Mouse (Mus musculus): Measurements from ENCODE around the gene Dusp27.
"Not testable (repeated sequence)": the region's sequence is repeated elsewhere in the genome, so short reads cannot be mapped to it uniquely, and the experiment has no call there.

Dusp27 gene

GRCm38 (mm10) chr1:166141868-166142267 is 14.1 kb upstream of the Dusp27 start:
- not testable (repeated sequence) for DNase-seq

DNA sequence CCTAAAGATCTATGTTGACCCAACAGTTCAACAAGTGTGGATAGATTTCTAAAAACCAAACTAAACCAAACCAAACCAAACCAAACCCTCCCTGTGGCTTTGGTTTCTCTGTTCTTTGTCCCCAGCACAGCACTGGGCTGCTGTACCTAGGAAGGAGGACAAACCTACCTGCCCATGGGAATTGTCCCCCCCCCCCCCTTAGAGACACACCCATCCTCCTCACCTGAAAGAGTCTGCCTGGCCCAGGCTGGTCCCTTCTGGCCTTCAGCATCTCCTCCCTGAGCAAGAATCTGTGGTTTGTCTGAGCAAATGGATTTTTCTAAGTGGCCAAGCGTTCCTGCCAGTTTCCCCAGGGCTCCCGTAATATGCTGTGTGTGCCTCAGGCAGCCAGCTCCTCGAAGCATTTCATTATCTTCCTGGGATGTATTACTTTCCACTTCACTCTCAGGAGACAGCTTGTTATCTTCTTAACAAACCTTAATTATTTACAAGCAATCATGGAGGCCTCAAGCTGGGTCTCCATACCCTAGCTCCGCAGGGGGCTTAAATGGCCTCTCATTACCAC is 12.0 kb upstream of the Dusp27 start:
- no peak for DNase-seq

DNA sequence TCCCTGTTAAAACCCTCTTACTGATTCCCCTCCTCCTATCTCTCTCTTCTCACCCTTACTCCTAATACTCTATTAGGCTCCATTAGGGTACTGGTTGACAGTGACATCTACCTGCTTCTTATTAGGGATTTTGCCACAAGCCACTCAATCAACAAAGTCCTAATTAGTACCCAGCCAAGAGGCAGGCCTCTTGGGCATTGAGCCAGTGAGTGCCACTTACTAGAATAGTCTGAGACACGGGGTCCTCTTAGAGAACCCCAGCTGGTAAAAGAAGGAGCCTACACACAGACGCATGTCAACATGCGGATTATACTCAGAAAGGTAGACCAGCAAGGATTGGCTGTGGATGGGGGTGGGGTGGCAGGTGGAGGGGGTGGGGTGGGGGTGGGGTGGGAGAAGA is 11.4 kb upstream of the Dusp27 start:
- DNase-seq = no peak

GRCm38 (mm10) chr1:166138136-166138535 is 10.4 kb upstream of the Dusp27 start:
- DNase-seq = peak; percentile 56 to 63

DNA sequence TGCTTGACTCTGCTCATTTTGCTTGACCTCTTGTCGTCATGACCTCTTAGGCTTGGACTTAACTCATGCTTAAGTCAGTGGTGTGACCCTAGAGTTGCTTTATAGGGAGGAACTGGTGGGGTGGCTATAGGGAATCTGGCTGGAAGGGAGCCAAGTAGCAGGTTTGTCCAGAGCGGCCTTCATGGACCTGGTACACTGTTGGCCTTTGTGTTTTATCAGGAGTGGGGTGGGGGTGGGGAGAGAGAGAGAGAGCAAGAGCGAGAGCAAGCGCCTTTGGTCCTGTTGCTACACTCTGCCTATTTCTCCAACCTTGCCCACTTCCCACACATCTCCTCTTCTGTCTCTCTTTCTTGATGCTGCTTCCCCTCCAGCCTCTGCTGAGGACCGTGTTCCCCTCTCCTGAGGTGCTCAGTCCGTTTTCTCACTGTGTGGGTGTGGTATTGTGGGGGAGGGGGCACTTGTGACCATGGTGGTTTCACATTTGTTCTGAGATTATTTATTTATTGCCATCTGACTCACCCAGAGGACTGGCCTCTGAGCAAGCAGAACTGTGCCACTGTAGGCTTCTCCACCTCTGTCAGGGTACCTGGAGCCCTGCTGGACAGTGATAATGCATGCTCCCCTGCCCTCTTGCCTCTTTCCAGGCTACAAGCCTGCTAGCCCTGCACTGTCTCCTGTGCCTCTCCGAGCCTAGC is 9.7 kb upstream of the Dusp27 start:
- DNase-seq = peak; percentile 27 to 34

DNA sequence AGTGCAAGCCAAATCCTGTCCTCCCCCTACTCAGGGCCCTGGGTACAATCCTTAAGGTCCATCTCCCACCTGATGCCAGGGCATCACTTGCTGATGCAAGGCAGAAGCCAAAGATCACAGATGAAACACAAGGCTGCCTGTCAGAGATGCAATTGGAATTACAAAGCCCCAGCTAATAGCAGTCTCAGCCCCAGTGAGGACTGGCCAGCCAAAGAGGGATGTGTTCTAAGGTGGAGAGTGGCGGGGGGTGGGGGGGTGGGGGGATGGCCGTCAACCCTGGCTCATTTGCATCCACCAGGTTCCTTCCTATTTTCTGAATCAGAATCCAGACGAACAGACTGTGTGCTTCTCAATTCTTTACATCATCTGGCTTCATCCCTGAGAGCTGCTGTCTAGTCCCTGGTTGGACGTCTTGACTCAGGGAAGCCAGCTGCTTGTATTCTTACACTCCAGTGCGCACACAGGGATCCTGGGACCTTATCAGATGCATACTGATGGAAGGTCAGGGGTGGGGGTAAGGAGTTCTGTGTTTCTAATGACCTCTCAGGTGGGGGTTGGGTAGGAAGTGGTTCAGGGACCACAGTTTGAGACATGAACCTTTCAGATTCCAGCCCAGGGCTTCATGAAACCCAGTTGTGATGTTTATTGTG is 7.5 kb upstream of the Dusp27 start:
- no peak for DNase-seq

GRCm38 (mm10) chr1:166132367-166132766 is 4.6 kb upstream of the Dusp27 start:
- no peak for DNase-seq

- DNase-seq = no peak
These were observed 2.6 kb upstream of the Dusp27 start, which contains the start of gene Gpa33 for GRCm38 (mm10) chr1:166130224-166130860. Gpa33 (plus strand) TSS chr1:166130238.

DNA sequence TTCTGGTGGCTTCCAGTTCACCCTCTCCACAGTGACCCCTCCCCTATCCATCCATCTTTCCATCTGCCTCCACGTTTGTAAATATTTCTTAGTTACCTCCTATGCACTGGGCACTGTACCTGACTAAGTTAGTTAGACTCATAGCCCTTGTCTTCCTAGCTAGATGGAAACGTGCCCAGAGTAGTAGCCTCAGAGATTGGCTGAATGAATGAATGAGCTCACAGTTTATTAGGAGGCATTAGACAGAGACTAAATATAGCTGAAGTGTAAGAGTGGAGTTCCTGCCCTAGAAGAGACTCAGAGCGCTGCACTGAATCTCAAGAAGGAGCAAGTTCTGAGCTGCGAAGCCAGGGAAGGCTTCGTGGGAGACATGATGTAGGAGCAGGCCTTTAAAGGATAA is 829 bp upstream of the Dusp27 start:
- no peak for DNase-seq

DNA sequence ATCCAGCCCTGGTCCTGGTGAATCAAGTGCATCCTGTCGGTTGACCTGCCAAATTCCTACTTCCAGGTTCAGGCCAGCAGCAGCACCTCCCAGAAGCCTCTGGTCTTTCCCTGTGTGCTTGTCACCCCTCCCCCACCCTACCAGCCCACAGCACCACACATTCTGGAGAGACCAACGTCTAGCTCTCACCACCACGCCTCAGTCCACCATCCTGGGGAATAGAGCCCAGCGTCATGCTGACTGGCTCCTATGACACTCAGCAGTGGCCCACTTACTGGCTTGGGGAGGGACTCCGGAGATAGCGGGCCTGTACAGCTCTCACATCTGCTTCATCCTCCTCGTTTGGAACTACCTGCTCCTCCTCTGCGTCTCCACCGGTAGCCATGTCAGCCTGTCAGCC is 927 bp downstream of the Dusp27 start:
- DNase-seq = no peak

GRCm38 (mm10) chr1:166126290-166126689 is 1.4 kb downstream of the Dusp27 start:
- DNase-seq = no peak

- no peak for DNase-seq
These were observed 2.7 kb downstream of the Dusp27 start for GRCm38 (mm10) chr1:166124932-166125593.

DNA sequence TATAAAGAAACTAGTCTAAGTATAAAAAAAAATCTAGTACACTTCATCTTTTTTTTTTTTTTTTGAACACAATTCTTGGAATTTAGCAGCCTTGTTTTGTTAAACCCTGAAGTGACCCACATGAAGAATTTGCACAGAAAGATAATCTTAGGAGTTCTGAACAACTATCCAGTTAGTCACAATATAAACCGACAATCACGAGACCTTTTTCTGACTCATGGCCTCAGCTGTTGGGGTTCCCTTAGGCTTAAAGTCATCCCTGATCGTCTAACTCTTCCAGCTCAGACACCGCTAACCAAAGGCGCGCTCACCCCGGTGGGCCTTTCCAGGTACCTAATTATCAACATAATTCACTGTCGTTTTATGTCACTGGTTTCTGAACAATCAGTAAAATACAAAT is 4.0 kb downstream of the Dusp27 start:
- no peak for DNase-seq

GRCm38 (mm10) chr1:166123045-166123444 is 4.7 kb downstream of the Dusp27 start:
- no peak for DNase-seq

DNA sequence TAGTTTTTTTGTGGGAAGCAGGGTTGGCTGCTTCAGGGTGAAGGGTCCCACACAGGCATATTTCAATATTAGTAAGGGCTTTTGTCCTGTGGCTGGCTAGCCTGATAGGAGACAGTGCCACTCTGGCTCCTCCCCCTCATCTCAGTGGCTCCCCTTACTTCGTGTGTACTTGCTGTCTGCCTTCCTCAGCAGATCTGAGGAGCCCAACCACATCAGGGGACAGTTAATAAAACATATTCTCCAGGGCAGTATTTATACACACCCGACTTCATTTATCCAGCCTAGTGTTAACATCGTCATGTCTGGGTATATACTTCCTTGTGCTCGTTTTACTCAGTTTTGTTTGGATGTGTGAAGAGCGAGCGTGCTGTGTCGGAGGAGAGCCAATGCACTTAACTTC is 5.6 kb downstream of the Dusp27 start:
- DNase-seq = no peak

DNA sequence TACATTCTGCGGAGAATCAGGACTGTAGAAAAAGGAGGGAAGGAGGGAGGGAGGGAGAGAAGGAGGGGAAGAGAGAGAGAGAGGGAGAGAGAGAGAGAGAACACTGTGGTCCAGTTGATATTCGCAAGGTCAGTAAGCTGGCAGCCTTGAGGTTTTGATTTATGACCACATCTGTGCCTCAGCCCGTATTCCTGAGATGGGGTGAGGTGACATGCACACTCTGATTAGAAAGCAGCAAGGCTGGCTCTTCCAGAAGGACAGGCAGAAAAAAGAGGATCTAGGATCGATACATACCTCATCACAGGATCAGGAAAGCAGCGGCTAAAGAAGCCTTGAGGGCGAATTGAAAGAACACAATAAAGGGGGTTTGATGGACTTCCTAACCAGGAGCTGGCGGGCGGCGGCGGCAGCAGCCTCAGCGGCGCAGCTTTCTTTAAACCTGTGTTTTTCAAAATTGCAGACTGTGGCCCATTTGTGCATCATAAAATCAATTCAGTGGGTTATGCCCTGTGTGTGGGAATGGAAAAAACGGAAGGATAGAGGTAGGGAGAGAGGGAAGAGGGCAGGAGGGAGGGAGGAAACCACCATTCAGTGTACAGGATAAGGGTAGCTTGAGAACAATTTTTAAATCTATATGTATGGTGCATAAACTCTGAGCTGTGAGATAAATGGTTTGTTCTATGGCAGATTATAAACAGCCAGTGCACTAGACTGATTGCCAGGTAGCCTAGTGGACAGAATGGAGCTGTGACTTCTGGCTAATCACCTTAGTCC is 9.7 kb downstream of the Dusp27 start:
- no peak for DNase-seq

DNA sequence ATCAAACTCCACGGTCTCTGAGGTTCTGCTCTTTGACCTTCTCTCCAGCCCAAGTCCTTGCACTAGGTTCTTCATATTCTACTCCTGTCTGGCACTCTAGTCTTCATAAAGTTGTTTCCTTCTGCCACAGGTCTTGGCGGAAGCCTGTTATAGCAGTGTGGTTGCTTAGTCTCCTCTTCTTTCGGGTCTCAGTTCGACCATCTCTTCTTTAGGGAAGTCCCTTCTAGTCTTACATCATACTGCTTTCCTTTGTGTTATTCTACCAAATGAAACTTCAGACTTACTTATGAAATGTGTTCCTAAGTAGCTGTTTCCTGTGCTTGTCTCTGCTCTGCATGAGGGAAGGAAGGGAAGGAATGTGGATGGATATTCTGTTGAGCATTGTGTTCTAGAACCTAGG is 12.0 kb downstream of the Dusp27 start:
- DNase-seq = no peak

DNA sequence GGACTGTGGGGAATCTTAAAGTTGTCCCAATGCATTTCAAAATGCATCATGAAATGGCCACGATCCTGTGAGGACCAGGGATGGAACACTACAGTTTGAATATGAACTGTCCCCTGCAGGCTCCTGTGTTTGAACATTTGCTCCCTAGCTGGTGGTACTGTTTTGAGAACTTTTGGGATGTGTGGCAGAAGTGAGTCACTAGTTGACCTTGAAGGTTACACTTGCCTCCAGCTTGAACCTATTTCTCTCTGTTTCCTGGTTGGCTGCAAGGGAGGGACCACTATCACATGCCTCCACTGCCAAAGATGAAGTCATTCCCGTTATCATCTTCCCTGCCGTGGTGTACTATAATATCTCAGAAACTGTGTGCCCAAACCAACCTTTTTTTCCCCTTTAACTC is 12.7 kb downstream of the Dusp27 start:
- no peak for DNase-seq

DNA sequence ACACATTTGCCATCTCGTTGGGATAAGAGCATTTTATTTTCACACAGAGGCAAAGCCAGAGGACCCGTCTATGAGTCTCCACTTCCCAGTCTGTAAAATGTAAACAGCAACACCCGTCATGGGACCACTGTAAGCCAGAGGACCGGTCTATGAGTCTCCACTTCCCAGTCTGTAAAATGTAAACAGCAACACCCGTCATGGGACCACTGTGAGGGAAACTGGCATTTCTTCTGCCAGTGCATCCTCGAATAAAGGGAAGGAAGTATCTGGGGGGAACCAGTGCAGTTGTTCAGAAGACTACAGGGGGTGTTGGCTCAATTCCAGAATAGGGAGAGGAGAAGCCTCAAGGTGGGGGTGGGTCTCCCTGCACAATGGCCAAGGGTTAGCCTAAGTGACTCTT is 22.3 kb downstream of the Dusp27 start:
- DNase-seq = no peak

DNA sequence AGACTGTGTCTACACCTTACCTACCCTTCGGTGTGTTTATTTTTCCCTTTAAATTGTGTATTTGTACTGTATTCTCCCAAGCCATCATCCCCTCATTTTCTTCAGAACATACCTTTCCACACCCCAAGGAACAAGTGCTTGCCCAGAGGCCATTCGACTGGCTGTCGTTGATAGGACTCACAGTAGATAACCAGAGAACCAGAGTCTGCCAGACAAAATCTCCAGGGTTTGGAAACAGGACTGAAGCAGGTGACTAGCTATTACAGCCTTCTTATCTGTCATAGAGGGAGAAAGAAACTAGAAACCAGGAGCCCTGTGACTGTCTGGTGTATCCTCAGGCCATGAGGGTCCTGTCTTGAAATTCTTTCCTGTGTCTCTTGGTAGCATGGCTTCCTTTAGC is 22.9 kb downstream of the Dusp27 start:
- no peak for DNase-seq

GRCm38 (mm10) chr1:166102920-166103608 is 24.7 kb downstream of the Dusp27 start:
- peak in 1 of 2 experiments; percentile 8 for DNase-seq

DNA sequence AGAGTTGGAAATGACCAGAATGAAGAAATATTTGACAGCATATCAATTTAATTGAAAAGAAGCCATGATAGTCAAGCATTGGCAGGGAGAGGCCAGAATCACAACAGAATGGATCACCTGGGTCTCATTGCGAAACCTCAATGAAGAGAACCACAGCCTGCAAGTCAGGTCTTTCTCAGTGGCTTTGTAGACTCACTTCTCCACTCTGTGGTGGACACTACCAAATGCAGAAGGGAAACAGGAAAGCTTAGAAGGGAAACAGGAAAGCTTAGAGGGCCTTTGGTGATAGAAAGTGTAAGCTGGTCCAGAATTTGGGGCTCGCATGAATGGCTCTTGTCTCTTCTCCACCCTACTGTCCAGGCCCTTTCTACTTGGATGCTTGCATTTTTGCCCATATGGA is 29.6 kb downstream of the Dusp27 start:
- no peak for DNase-seq

All from lung, adult 18-20 months (tissue).